Mouse (Mus musculus) urinary bladder, postnatal 4 days (tissue): ENCODE results near the gene Stx5a.
"Not testable (repeated sequence)": the region's sequence is repeated elsewhere in the genome, so short reads cannot be mapped to it uniquely, and the experiment has no call there.

Experiments
- DNase-seq, 2 experiments: peaks; one replicate each; pipeline ENCODE4 v3.0.0; 2021 to 2022; ENCODE audit warnings: low spot score in 2 of 2

The Stx5a gene

DNA sequence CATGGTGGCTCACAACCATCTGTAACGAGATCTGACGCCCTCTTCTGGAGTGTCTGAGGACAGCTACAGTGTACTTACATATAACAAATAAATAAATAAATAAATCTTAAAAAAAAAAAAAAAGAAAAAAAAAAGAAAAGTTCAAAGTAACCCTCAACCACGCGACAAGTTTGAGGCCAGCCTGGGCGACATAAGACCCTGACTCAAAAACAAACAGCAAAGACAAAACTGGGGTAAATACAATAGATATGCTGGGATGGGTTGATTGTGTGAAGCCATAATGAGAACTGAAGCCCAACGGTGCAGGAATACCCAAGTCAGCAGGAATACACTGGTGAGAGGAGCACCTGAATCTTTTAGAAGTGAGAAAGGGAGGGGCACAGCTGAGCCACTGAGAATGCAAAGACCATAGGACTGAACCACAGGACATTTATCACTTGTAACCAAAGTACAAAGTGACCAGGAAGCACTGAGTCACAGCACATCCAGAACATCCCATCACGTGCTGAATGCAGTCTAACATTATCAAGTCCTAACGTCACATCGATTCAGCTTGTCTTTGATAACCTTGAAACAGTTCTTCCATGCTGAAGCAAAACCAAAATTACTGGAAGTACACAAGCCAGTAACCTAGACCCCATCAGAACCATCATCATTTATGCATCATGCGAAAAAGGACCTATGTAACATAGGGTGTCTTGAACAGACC, 24.3 kb upstream of the Stx5a start:
- DNase-seq = no peak

DNA sequence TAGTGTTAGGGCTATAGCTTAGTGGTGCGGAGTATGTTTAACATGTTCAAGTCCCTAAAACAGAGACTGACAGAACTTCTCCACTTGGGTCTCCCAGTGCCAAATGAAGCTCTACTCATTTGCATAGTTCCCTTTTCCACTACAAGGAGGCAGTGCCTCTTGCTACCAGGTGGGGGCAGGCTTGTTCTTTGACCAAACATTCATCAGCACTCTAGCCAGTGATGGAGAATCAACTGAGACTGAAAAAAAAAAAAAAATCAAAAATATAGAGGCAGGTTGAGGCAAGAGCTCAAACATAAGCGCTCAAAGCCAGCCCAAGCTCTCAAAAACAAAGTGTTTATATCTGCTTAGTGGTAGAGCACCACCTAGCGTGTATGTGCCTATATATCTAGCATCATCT, 22.9 kb upstream of the Stx5a start:
- no peak for DNase-seq

DNA sequence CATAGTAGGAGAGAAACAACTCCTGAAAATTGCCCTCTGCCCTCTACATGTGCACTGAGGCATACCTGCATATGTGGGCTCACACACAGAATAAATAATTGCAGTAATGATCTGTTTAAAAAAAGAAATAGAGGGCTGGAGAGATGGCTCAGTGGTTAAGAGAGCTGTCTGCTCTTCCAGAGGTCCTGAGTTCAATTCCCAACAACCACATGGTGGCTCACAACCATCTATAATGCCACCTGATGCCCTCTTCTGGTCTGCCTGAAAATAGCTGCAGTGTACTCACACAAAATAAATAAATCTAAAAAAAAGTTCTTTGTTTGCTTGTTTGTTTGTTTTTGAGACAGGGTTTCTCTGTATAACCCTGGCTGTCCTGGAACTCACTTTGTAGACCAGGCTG, 22.2 kb upstream of the Stx5a start:
- DNase-seq = not testable (repeated sequence)

DNA sequence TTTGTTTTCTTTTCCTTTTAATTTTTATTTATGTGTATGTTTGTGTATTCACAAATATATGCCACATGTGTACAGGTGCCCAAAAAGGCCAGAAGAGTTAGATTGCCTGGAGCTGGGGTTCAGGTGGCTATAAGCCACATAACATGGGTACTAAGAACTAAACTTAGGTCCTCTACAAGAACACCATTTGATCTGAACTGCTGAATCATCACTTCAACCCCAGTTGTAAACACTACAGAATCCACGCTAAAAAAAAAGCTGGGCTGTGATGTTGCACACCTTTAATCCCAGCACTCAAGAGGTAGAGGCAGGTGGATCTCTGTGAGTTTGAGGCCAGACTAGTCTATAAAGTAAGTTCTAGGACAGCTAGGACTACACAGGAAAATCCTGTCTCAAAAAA, 19.8 kb upstream of the Stx5a start:
- DNase-seq = no peak

DNA sequence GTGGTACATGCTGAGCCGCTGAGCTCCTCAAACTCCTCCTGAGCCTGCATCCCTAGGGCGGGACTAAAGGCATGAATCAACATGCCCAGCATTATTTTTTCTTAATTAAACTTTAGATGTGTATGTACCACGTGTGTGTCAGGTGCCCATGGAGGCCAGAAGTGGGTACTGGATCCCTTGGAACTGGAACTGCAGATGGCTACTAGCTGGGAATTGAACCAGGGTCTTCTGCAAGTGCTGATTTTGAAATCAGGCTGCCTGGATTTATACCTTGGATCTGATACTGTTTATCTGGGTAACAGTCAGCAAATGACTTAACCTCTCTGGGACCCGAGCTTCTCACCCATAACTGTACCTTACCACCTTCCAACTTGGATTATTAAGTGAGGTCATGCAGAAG, 19.2 kb upstream of the Stx5a start:
- no peak for DNase-seq

DNA sequence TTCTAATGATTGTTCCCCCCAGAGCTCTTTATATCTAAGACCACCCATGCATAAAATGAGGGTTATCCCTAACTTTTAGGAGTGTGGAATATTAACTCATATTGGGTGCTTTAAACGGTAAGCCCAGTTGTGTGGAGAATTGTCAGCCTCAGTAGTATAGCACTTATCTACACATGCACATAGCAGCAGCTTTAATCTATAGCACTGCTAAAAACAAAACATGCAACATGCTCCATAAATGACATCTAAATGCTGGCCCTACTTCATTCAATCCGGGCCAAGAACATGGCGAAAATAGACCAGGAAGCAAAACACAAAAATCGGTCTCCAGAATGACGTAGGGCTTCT, 18.7 kb upstream of the Stx5a start:
- DNase-seq = no peak

DNA sequence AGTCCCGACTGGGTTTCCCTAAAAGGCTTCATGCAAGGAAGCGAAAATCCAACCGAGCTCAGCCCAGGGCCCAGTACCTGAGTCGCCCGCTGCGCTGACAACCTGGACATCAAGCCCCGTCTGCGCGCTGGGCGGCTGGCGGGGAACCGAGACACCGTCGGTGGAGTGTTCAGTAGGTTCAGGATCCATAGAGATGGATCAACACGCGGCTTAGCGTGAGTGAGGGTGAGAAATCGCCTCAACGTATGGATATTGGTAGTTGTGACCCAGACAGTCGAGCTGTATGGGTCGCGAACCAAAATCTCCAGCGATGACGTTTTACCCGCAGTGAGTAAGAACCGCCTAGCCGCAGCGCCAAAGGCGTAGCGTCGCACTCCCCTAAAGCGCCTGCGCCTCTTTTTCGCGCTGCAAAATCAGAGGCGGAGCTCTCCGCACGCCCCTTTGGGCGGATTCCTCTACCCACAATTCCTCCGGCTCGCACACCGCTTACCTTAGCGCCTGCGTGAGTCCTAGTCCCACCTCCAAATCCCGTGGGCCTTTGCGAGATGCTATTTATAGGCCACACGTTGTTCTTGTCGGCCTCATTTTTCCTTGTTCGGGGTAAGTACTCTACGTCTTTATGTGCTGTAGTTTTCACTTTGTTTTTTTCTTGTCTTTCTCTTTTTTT, 18.2 kb upstream of the Stx5a start, which contains the start of gene Slc3a2:
TSS of gene Slc3a2 (minus strand) at position 463 of the 667 bp plus-strand sequence.
- peak; percentile 90 to 94 for DNase-seq

DNA sequence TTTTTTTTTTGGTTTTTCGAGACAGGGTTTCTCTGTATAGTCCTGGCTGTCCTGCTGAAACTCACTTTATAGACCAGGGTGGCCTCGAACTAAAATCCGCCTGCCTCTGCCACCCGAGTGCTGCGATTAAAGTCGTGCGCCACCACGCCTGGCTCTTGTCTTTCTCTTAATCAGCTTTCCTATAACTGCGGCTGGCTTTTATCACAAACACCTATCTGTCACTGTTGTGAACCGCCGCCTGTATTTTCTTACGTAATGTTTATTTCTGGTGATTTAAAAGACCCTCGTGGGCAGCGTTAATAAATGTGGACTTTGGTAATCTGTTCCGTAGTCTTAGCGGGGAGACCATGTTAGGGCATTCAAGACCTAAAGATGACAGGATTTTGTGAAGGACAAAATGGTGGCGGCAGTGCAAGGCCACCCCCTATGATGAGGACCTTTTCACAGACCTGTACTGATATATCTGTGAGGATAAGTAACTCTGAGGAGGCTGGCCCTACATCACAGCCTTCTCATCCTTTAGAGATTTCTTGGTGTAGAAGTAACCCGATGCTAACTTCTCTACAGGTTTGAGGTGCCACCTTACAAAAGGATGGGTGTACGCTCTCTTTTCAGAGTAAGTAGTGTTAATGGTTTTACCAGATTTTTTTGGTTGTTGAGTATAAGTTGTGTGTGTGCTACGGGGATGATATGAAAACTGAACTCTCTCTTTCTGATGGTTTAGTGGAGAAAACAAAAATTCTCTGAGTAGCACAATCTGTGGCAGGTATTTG, 17.5 kb upstream of the Stx5a start:
- no peak for DNase-seq

DNA sequence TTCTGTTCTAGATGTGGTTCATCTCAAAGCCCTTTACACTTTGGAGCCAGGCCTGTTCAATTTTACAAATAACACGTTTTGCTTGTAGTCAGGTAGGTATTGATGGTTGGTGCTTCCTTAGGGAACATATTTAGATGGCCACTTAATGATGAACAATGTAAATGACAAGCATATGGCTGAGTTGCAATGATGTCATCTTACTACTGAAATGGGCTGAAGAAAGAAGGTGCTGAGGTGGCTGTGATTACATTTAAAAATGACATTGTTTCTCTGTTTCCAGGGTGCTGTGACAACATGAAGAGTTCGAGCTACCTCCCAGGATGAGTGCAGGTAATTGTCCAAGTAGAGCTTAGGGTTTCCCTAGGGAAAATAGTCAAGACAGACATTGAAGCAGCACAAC, 16.8 kb upstream of the Stx5a start:
- DNase-seq = no peak

DNA sequence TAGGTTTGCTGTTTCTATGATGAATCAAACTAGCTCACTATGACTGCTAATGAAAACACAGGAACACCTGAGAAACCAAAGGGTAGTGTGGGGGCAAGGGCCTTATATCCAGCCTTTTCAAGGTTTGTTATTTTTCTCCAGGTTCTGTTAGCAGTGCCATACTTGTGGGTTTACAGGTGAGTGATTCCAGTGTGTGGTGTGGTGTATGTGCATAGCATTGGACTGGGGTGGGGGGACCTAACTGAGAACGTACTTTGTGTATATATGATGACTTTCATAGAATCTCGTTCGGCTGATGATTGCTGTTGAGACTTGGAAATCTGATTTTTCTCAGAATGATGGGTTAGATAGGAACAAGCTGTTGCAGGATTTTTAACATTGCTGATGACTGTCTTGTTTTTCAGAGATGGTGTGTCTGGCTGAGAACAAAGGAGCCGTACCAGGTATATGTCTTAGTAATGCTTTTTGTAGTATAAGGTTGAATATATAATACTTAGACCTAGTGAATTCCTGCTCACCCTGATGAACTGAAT, 16.1 kb upstream of the Stx5a start:
- DNase-seq = no peak

DNA sequence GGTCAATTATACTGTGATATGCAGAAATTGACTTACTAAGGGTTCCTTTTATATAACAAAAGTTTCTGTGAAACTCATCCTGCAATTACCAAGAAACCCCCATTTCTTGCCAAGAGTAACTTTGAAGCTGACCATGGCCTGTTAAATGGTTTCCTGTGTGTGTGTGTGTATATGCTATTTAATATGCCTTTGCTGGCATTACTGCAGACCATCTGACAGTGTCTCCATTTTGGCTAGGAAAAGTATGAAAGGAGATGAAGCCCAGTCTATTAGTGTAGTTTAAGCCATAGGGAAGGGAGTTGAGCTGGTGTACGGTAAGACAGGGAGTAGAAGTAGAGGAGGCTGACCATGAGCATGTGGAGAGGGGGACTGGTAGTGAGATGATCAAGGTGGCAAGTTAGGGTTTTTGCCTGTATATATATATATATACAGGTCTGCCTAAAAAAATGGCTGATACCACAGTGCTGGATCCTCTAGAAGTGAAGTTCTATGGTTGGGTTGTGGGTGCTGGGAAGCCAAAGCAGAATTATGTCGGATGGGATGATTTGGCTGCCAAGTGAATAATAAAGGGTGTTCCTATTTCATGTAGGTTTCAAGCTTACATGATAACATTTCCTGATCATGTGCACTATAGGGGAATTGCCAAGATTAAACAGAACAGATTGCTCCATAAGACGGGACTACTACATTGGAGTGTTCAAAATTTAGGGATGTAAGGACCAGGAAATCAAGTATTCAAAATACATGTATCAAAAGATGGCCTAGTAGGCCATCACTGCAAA, 14.4 kb upstream of the Stx5a start:
- DNase-seq = no peak

DNA sequence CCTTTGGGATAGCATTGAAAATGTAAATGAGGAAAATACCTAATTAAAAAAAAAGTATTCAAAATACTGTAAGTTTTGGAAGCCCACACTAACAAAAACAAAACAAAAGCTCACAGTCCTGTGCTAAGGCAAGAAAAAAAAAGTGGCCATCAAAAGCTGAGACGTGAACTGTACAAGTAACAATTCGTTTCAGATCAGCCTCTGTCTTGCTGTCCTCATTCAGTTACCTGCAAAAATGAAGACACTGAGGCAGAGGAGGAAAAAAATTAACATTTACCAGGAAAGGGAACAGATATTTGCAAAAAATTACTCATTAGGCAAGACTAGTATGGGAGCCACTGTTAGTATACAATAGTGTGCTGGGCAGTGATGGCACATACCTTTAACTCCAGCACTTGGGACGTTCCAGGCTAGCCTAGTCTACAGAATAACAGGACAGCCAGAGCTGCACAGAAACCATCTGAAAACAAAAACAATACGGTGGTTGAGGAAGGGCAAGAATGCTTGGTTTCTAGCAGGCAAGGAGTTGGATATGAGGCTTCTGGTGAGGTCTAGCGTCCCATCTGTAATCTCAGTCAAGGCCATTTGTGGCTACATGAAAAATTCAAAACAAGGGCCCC, 13.6 kb upstream of the Stx5a start:
- DNase-seq = no peak

DNA sequence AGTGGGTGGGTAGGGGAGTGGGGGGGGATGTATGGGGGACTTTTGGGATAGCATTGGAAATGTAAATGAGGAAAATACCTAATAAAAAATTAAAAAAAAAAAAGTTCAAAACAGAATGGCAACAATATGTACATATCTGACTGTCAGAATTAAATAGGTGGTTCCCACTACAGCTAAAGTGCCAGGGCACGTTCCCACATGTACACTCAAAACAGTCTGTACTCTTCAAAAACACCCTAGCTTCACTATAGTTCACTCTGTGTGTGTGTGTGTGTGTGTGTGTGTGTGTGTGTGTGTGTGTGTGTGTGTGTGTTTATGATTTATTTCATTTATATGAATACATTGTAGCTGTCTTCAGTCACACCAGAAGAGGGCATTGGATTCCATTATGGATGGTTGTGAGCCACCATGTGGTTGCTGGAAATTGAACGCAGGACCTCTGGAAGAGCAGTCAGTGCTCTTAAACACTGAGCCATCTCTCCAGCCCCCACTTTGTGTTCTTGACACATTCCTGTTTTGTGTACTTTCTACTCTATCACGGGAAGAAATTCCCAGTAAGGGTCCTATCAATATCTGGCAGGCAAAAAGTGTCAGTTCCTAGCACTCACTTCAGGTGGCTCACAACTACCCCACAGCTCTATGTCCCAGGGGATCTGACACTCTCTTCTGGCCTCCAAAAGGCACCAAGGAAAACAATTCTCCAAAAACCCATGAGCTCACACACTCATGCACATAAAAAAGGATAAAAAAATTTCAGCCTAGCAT, 12.7 kb upstream of the Stx5a start:
- not testable (repeated sequence) for DNase-seq

DNA sequence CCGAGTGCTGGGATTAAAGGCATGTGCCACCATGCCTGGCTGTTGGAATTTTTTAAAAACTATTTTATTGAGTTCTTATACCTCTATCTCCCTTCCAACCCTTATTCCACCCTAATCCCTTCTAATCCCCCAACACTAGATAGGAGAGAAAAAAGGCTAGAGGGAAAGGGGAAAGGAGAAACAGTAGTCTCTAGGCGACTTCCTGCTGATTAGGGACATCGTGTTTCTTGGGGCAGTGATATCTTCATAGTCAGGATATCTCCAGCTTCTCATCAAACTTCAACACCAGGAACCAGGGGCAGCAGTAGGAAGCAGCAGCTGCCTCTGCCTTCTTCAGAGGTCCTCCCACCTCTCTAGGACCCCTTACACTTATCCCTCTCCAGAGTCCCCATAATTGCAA, 6.9 kb upstream of the Stx5a start:
- DNase-seq = no peak

DNA sequence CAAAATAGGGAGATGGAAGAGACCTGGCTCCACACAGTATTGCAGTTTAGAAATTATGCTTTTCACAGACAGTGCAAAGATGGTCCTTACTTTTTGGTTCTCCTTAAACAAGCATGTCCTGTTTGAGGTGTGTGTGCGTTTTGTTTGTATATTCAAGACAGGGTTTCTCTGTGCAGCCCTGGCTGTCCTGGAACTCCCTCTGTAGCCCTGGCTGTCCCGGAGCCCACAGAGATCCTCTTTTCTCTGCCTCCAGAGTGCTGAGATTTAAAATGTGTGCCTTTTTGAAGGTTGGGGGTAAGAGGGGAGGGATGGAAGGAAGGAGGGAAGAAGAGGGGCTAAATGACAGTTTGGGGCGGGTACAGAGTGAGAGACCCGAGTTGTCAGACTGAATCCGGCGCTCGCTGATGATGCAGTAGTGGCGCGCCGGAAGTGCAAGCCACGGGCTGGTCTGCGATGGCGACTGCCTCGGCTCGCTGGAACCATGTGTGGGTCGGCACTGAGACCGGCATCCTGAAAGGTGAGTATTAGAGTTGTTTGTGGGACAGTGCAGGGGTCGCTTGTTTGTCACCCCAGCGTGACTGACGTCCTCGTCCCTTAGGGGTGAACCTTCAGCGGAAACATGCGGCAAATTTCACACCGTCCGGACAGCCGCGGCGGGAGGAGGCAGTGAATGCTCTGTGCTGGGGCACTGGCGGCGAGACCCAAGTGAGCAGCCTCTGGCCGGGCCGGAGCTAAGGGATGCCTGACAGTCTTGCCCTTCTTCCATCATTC, 5.6 kb upstream of the Stx5a start, which contains the start of gene Wdr74:
TSS of gene Wdr74 (plus strand) at position 439 of the 771 bp plus-strand sequence.
- peak; percentile 87 to 92 for DNase-seq

DNA sequence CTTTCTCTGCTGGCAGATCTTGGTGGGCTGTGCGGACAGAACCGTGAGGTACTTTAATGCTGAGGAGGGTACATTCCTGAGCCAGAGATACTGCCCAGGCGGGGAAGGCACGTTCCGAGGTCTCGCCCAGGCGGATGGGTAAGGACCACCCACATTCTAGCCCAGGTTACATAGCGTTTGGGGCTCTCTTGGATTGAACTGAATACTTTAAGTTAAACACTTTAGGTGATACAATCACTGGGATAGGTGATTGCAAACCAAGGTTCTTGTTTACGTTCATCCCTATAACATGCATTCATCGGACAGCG, 5.1 kb upstream of the Stx5a start:
- DNase-seq = no peak

DNA sequence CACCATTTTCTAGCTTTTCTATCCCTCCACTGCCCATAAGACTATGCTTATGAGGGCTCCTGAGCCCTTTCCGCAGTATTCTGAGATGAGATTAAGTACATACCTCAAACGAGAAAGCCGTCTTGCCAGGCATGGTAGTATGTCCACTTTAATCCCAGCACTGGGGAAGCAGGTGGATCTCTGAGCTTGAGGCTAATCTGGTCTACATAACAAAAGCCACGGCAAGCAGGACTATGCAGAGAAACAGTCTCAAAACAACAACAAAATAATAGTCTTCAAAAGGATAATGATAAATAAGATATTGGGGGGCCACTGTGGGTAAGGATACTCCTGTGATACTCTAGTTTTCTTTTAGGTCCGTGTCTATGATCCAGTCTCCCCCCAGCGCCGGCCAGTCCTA, 2.3 kb upstream of the Stx5a start:
- DNase-seq = no peak

DNA sequence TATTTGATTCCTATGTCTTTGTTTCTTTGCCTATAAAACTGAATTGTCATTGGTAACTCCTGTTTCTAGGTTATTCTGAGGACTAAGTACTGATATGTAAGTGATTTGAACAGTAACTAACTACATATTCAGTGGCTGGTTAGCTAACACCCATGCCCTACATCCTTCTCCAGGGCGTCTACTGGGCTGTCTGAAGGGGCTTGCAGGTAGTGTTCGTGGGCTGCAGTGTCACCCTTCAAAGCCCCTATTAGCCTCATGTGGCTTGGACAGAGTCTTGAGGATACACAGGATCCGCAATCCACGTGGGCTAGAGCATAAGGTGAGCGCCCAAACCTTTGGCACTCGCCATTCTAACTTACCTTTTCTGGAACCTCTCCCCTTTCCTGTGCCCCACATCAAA, 1.6 kb upstream of the Stx5a start:
- DNase-seq = no peak

DNA sequence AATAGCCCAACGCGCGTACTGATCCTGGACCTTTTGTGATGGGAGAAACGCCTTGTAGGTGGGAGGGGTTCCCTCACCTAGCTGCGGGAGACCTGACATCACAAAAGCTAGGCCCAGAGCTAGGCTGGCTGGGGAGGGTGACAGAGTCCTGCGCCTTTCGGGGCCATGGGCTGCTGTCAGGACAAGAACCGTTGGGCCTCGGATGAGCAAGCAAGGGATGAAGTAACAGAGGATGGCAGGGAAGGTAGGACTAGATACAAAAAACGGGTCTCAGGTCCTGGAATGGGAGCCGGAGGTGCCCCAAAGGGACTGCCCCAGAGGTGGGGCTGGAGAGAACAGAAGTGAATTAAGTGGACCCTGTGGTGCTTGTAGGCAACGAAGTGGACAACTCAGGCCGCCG, 610 bp upstream of the Stx5a start, which contains the start of gene 1700092M07Rik:
TSS of gene 1700092M07Rik (plus strand) at position 116 of the 400 bp plus-strand sequence.
- DNase-seq = no peak

DNA sequence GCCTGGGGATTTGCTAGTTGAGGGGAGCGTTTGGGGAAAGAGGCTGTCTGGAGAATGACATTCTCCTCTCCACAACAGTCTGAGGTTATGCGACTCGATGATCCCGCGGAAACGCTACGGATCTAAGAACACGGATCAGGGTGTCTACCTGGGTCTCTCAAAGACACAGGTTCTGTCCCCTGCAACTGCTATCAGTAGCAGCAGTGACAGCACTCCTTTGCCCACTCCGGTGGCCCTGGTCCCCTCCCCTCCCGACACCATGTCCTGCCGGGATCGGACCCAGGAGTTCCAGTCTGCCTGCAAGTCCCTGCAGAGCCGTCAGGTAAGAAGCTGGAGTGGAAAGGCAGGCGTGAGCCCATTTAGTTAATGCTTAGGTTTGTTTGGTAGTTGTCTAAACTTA, 963 bp downstream of the Stx5a start:
- DNase-seq = no peak
